Mouse (Mus musculus): ENCODE measurements at regions not wholly inside any gene's neighbourhood (a gene's known extent, or its start where the extent isn't known, plus 50 kb on each side); places are given as distances from the start of the nearest gene placed in this dataset.

DNA sequence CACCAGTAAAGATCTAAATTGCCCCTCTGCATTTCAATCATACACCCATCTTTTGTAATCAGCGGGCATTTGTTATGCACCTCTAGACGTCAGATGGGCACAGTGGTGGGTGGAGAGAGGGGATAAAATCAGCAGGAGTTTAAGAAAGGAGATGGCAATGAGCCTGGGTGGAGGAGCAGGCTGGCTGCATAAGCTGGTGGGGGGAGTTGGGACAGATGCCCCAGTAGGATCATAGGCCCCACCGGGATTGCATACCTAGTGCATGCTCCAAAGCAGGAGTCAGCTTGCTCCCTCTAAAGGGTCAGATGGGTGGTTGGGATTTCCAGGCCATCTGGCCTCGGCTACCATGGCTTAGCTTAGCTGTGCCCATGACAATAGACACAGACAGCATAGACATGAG, 273.2 kb downstream of the Med10 start:
- TF ChIP-seq CTCF (IDR thresholded peaks at IDR 0.05; ENCODE audit: extremely low read depth, insufficient read depth, low read length) (no peak), POLR2A (IDR thresholded peaks at IDR 0.05; ENCODE audit: extremely low read depth, insufficient read depth, low read length) (no peak)

Data from cortical plate, adult 2 months (tissue).